Mouse (Mus musculus): ENCODE measurements around the gene Fbxw8. TPM values are rescaled to one million over a fixed set of nuclear protein-coding genes. Genes with fewer than 3 reads are reported as not detected.

Fbxw8 gene
- total and polyA plus RNA-seq, 3 experiments, result 26.1 to 34.0 (median 30.2) TPM

DNA sequence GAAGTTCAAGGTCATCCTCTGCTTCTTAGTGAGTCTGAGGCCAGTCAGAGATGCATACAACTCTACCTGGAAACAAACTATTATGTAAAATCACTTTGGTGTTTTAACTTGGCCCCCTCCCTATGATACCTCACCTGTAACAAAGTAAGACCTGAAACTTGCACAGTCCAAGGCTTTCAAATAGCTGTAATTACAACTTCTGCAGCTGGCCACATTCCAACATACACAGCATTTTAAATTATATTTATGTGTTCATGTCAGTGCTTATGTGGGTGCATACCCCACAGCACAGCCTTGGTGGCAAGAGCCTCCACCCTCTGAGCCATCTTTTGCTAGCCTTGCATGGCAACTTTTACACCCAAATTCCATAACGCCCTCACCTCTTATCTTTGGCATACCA, 120.6 kb downstream of the Fbxw8 start:
- ATAC-seq (ENCODE audit: extremely low read depth, insufficient number of reproducible peaks, low FRiP score, poor library complexity, severe bottlenecking) (no peak), DNase-seq (ENCODE audit: low spot score) (no peak)
- H3K27me3 ChIP-seq (ENCODE audit: insufficient read depth, low read length), result no peaks in the 10 kb centered on the region
- H3K4me1 ChIP-seq (ENCODE audit: insufficient read depth, low read depth, low read length), result no peaks in the 10 kb centered on the region
- H3K36me3 ChIP-seq (replicated peaks), result no peaks in the 10 kb centered on the region
- H3K9me3 ChIP-seq (replicated peaks), result peaks cover 51% of the 10 kb centered on the region
- TF ChIP-seq POLR2AphosphoS5 (IDR thresholded peaks at IDR 0.05; ENCODE audit: insufficient replicate concordance, low read depth, low read length) (no peak), GATA2 (IDR thresholded peaks at IDR 0.05; ENCODE audit: borderline replicate concordance, low read depth, low read length) (no peak), GATA1 (IDR thresholded peaks at IDR 0.05; ENCODE audit: borderline replicate concordance, low read length) (no peak), TAL1 (conservative IDR thresholded peaks at IDR 0.05; ENCODE audit: low read depth, low read length) (no peak), CTCF (IDR thresholded peaks at IDR 0.05; ENCODE audit: low read depth, low read length) (no peak)
- H3K4me3 ChIP-seq (ENCODE audit: low read depth, low read length), result no peak overlapping the region

DNA sequence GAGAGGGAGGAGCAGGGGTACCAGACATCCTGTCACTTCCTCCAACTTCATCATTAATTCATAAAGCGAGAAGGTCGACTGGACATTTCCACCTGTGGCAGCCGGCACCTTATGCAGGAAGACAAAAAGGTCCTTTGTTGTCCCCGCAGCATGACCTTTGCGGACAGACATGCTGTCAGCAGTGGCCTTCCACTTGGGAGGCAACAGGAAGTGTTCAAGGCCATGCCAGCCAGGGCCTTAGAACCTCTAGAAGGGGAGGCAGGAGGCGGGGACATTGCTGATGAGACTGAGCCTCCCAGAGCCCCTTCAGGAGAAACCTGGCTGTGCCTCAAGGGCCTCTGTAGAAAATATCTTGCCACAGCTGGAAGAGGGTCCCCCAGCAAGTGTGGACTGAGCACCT, 121.5 kb downstream of the Fbxw8 start:
- peaks cover 53% of the 10 kb centered on the region for H3K9me3 ChIP-seq (replicated peaks)
- ATAC-seq (ENCODE audit: extremely low read depth, insufficient number of reproducible peaks, low FRiP score, poor library complexity, severe bottlenecking) (no peak), DNase-seq (ENCODE audit: low spot score) (no peak)
- no peaks in the 10 kb centered on the region for H3K36me3 ChIP-seq (replicated peaks)
- H3K4me3 ChIP-seq (ENCODE audit: low read depth, low read length), result no peak overlapping the region
- no peak for TF ChIP-seq CTCF (IDR thresholded peaks at IDR 0.05; ENCODE audit: low read depth, low read length)
- no peak for TF ChIP-seq GATA1 (IDR thresholded peaks at IDR 0.05; ENCODE audit: borderline replicate concordance, low read length)
- no peaks in the 10 kb centered on the region; the same call in 1 of the 2 replicates for H3K4me1 ChIP-seq (ENCODE audit: insufficient read depth, low read depth, low read length)
- H3K27me3 ChIP-seq (ENCODE audit: insufficient read depth, low read length), result no peaks in the 10 kb centered on the region

DNA sequence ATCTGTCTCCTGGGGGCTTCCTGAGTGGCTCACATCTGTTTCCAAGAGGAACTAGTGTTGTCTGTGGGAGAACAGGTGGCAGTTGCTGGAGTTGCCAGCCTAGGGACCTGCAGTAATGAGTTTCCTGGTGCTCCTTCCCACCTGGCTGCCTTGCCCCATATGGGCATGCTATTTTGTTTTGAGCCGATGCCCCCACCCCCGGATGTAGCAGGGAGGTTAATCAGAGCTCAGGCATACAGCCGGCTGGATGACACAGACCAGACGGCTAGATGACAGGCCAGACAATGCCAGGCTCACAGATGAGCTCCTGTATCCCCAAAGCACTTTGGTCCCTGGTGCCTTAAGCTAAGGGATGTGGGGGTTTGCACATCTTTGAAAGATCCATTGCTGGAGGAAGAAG, 121.9 kb downstream of the Fbxw8 start:
- no peaks in the 10 kb centered on the region for H3K27me3 ChIP-seq (ENCODE audit: insufficient read depth, low read length)
- no peak for TF ChIP-seq POLR2AphosphoS5 (IDR thresholded peaks at IDR 0.05; ENCODE audit: insufficient replicate concordance, low read depth, low read length)
- no peak for TF ChIP-seq CTCF (IDR thresholded peaks at IDR 0.05; ENCODE audit: low read depth, low read length)
- no peak for TF ChIP-seq GATA1 (IDR thresholded peaks at IDR 0.05; ENCODE audit: borderline replicate concordance, low read length)
- TF ChIP-seq GATA2 (IDR thresholded peaks at IDR 0.05; ENCODE audit: borderline replicate concordance, low read depth, low read length), result no peak
- TF ChIP-seq TAL1 (conservative IDR thresholded peaks at IDR 0.05; ENCODE audit: low read depth, low read length), result no peak
- H3K9me3 ChIP-seq (replicated peaks), result peaks cover 57% of the 10 kb centered on the region
- DNase-seq (ENCODE audit: low spot score), result no peak
- no peak for ATAC-seq (ENCODE audit: extremely low read depth, insufficient number of reproducible peaks, low FRiP score, poor library complexity, severe bottlenecking)
- no peaks in the 10 kb centered on the region for H3K36me3 ChIP-seq (replicated peaks)
- no peaks in the 10 kb centered on the region; the same call in 1 of the 2 replicates for H3K4me1 ChIP-seq (ENCODE audit: insufficient read depth, low read depth, low read length)
- no peak overlapping the region for H3K4me3 ChIP-seq (ENCODE audit: low read depth, low read length)

DNA sequence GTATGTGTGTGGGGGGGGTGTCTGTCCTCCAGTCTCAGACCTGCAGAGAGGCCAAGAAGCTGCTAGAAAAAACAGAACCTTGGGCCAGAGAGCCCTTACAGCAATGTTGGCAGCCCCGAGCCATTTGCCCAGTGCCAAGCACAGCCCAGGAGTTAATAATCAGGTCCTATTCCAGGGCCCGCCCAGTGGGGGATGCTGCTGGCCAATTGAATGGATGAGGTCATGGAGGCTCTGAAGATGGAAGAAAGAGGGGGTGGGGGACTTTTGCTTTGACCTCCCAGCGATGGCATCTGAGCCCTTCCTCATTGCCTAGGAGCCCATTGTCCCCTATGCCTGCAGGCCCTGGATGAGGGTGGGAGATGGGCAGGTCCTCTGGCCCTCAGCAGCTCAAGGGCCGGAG, 123.8 kb downstream of the Fbxw8 start:
- Histone ChIP-seq H3K4me1 (ENCODE audit: insufficient read depth, low read depth, low read length) (no peaks in the 10 kb centered on the region; the same call in 1 of the 2 replicates), H3K27me3 (ENCODE audit: insufficient read depth, low read length) (no peaks in the 10 kb centered on the region; the same call in 1 of the 2 replicates), H3K36me3 (replicated peaks) (no peaks in the 10 kb centered on the region), H3K9me3 (replicated peaks) (peaks cover 58% of the 10 kb centered on the region), H3K4me3 (ENCODE audit: low read depth, low read length) (no peak overlapping the region)
- ATAC-seq (ENCODE audit: extremely low read depth, insufficient number of reproducible peaks, low FRiP score, poor library complexity, severe bottlenecking) (no peak), DNase-seq (ENCODE audit: low spot score) (no peak)
- TF ChIP-seq CTCF (IDR thresholded peaks at IDR 0.05; ENCODE audit: low read depth, low read length), result no peak
- no peak for TF ChIP-seq GATA1 (IDR thresholded peaks at IDR 0.05; ENCODE audit: borderline replicate concordance, low read length)

DNA sequence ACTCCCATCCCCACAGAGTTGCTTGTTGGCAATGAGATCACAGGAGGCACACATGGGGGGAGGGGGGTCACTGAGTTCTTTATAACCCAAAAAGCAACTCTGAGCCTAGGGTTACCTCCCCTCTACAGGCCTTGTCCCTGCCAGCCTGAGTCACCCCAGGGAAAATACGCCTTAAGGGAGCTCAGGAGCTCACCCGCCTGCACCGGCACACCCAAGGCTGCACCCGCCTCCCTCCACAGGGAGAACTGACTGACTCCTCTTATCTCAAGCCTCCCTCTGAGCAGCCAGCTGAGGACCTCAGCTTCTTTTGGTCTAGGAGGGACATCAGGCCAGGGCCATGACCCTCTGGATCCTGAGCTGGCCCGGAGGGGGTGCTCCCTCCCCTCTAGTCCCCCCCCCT, 124.2 kb downstream of the Fbxw8 start:
- ATAC-seq (ENCODE audit: extremely low read depth, insufficient number of reproducible peaks, low FRiP score, poor library complexity, severe bottlenecking) (no peak), DNase-seq (ENCODE audit: low spot score) (no peak)
- Histone ChIP-seq H3K4me1 (ENCODE audit: insufficient read depth, low read depth, low read length) (no peaks in the 10 kb centered on the region; the same call in 1 of the 2 replicates), H3K27me3 (ENCODE audit: insufficient read depth, low read length) (no peaks in the 10 kb centered on the region; the same call in 1 of the 2 replicates), H3K4me3 (ENCODE audit: low read depth, low read length) (no peak overlapping the region), H3K36me3 (replicated peaks) (no peaks in the 10 kb centered on the region), H3K9me3 (replicated peaks) (peaks cover 57% of the 10 kb centered on the region)
- TF ChIP-seq CTCF (IDR thresholded peaks at IDR 0.05; ENCODE audit: low read depth, low read length) (no peak), GATA1 (IDR thresholded peaks at IDR 0.05; ENCODE audit: borderline replicate concordance, low read length) (no peak), GATA2 (IDR thresholded peaks at IDR 0.05; ENCODE audit: borderline replicate concordance, low read depth, low read length) (no peak), POLR2AphosphoS5 (IDR thresholded peaks at IDR 0.05; ENCODE audit: insufficient replicate concordance, low read depth, low read length) (no peak), TAL1 (conservative IDR thresholded peaks at IDR 0.05; ENCODE audit: low read depth, low read length) (no peak)

DNA sequence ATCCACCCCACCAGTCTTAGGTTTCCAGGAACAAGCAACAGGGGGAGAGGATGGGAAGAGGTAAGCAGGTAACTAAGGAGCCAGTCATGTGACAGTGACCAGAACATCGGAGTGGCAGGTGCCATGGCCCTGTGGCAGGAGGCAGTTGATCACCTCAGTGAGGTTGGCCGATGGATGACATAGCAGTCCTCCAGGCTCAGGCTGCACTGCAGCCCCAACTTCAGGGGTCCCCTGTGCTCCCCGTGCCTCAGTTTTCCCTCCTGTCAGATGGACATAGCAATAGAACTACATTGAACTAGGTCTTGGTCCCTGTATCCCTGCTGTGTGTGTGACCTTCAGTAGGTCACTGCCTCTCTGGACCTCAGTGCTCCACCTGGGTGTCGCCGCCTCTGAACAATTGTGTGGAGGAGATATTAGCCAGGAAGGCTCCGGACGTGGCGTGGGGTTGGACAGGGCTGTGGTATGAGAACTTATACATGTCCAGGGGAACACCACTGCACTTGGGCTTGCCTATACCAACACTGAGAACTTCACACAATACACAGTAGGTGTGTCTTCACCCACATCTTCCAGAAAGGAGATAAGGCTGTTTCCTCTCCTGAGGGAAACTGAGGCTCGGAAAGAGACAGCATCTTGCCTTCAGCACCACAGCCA, 125.1 kb downstream of the Fbxw8 start:
- peaks cover 63% of the 10 kb centered on the region for H3K9me3 ChIP-seq (replicated peaks)
- H3K27me3 ChIP-seq (ENCODE audit: insufficient read depth, low read length), result no peaks in the 10 kb centered on the region; the same call in 1 of the 2 replicates
- no peak for DNase-seq (ENCODE audit: low spot score)
- H3K36me3 ChIP-seq (replicated peaks), result no peaks in the 10 kb centered on the region
- TF ChIP-seq POLR2AphosphoS5 (IDR thresholded peaks at IDR 0.05; ENCODE audit: insufficient replicate concordance, low read depth, low read length), result no peak
- no peak for TF ChIP-seq GATA2 (IDR thresholded peaks at IDR 0.05; ENCODE audit: borderline replicate concordance, low read depth, low read length)
- no peak for TF ChIP-seq CTCF (IDR thresholded peaks at IDR 0.05; ENCODE audit: low read depth, low read length)
- no peak for TF ChIP-seq TAL1 (conservative IDR thresholded peaks at IDR 0.05; ENCODE audit: low read depth, low read length)
- no peak for TF ChIP-seq GATA1 (IDR thresholded peaks at IDR 0.05; ENCODE audit: borderline replicate concordance, low read length)
- ATAC-seq (ENCODE audit: extremely low read depth, insufficient number of reproducible peaks, low FRiP score, poor library complexity, severe bottlenecking), result no peak
- no peaks in the 10 kb centered on the region; the same call in 1 of the 2 replicates for H3K4me1 ChIP-seq (ENCODE audit: insufficient read depth, low read depth, low read length)
- H3K4me3 ChIP-seq (ENCODE audit: low read depth, low read length), result no peak overlapping the region

Measured in G1E (cell line).